Mouse (Mus musculus): Measurements from ENCODE around the gene Dip2c.

DNA sequence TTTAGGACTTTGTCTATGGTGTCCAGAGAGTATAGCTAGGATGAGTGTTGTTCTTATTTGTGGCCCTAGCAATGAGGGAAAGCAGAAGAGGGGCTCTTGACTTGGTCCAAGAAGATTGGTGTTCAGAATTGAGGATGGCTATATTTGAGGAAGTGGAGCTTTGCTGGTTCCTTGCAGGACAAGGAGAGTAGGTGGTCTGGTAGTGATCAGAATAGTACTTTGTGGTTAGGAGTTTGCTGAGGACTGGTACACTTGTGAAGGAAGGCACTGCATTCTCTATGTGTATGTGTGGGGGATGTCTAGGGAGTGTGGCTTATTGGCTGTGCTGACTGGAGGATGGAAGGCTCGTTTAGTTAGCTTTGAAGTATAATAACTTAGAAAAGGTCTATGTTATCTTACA lies 95.1 kb downstream of the Dip2c start:
- TF ChIP-seq POLR2A (IDR thresholded peaks at IDR 0.05; ENCODE audit: extremely low read depth, insufficient read depth, low read length) (no peak), CTCF (IDR thresholded peaks at IDR 0.05; ENCODE audit: extremely low read depth, insufficient read depth, low read length) (no peak)

All from cortical plate, adult 2 months (tissue).